Mouse (Mus musculus) intestine, postnatal 0 days (tissue): ENCODE measurements around the gene Ngf. TPM values are rescaled to one million over a fixed set of nuclear protein-coding genes. Genes with fewer than 3 reads are reported as not detected.

Experiments used
- ATAC-seq: fragments of 200-750 bp; cut with Nextera tagmentation; 2 replicates; pipeline ENCODE4 v1.8.0; 2017; ENCODE audit warnings: mild to moderate bottlenecking, moderate TSS enrichment, moderate library complexity
- H3K27ac ChIP-seq: fragments of 300-500 bp; sonication (generic); 2 replicates; pipeline ENCODE4 v1.5.1; 2014; ENCODE audit warnings: mild to moderate bottlenecking, low read depth, low read length, moderate library complexity
- H3K27me3 ChIP-seq: fragments of 300-500 bp; sonication (generic); replicated peaks from 2 replicates; pipeline ENCODE4 v1.6.1; 2014; ENCODE audit warnings: low read length, mixed read lengths; ENCODE audit not compliant: control insufficient read depth, insufficient read depth
- H3K36me3 ChIP-seq: fragments of 300-500 bp; sonication (generic); 2 replicates; pipeline ENCODE4 v1.6.1; 2014; ENCODE audit warnings: mild to moderate bottlenecking, moderate library complexity; ENCODE audit not compliant: control insufficient read depth, insufficient read depth
- H3K4me1 ChIP-seq: fragments of 300-500 bp; sonication (generic); replicated peaks from 2 replicates; pipeline ENCODE4 v1.6.1; 2014; ENCODE audit warnings: antibody characterized with exemption, low read length, mixed read lengths; ENCODE audit not compliant: control insufficient read depth, insufficient read depth
- H3K4me2 ChIP-seq: fragments of 300-500 bp; sonication (generic); replicated peaks from 2 replicates; pipeline ENCODE4 v1.6.1; 2014; ENCODE audit warnings: low read depth, mild to moderate bottlenecking, moderate library complexity
- H3K4me3 ChIP-seq: fragments of 300-500 bp; sonication (generic); 2 replicates; pipeline ENCODE4 v1.5.1; 2014; ENCODE audit warnings: low read depth, low read length
- H3K9ac ChIP-seq: fragments of 300-500 bp; sonication (generic); 2 replicates; pipeline ENCODE4 v1.6.1; 2014; ENCODE audit warnings: mild to moderate bottlenecking, low read depth, low read length
- H3K9me3 ChIP-seq: fragments of 300-500 bp; sonication (generic); 2 replicates; pipeline ENCODE4 v1.6.1; 2016; ENCODE audit warnings: mixed run types; ENCODE audit not compliant: control insufficient read depth
- CTCF ChIP-seq: sonication (generic); IDR thresholded peaks from 2 replicates; pipeline ENCODE4 v1.5.1; 2016; ENCODE audit warnings: low read depth, mild to moderate bottlenecking, control low read depth, antibody characterized with exemption, moderate library complexity
- WGBS: fragments of 180-500 bp; shearing (Covaris S2); extraction: QIAGEN DNeasy Blood & Tissue Kit; methylation state at CpG from one replicate; pipeline ENCODE4 v1.1.7; 2014; 5-methylcytosine and 5-hydroxymethylcytosine counted together
- polyA plus RNA-seq: library from polyadenylated mRNA; unstranded; fragments of >200 nt; fragmentation: Nextera tagmentation; extraction: Ambion mirVana; gene quantifications from 2 replicates; pipeline ENCODE4 v1.2.1, GENCODE M21; 2015

Gene Ngf
- polyA plus RNA-seq: 1.7 and 2.2 TPM in 2 replicates

- Histone ChIP-seq H3K36me3 (no peaks in the 10 kb centered on the region), H3K9ac (no peak within 1 kb of the TSS), H3K4me2 (peak within 1 kb of the TSS; percentile 57), H3K4me1 (no peaks in the 10 kb centered on the region), H3K9me3 (no peaks in the 10 kb centered on the region), H3K27me3 (peaks cover 22% of the 10 kb centered on the region; the same call in 1 of the 2 replicates), H3K4me3 (peak within 1 kb of the TSS; percentile 33), H3K27ac (no peak within 1 kb of the TSS)
- TF ChIP-seq CTCF: no peak
- 2% methylated on average over 40 of the region's 43 CpGs for WGBS
- ATAC-seq: no peak
Observed at GRCm38 (mm10) chr3:102469713-102470448, at the start of gene Ngf. TSS of gene Ngf (plus strand) at chr3:102469919.

GRCm38 (mm10) chr3:102445567-102445966 lies 24.2 kb upstream of the Ngf start:
- Histone ChIP-seq H3K4me2 (no peak overlapping the region), H3K9ac (no peak overlapping the region), H3K36me3 (no peaks in the 10 kb centered on the region), H3K27ac (no peak overlapping the region), H3K4me3 (no peak overlapping the region), H3K9me3 (no peaks in the 10 kb centered on the region), H3K4me1 (no peaks in the 10 kb centered on the region), H3K27me3 (no peaks in the 10 kb centered on the region)
- WGBS: 61% methylated on average over 3 of the region's 3 CpGs
- no peak for TF ChIP-seq CTCF
- ATAC-seq: no peak

GRCm38 (mm10) chr3:102446691-102447090 lies 23.0 kb upstream of the Ngf start:
- no peak for ATAC-seq
- H3K36me3 ChIP-seq: no peaks in the 10 kb centered on the region
- H3K27me3 ChIP-seq: no peaks in the 10 kb centered on the region
- no peak overlapping the region for H3K4me2 ChIP-seq
- H3K4me1 ChIP-seq: no peaks in the 10 kb centered on the region
- H3K27ac ChIP-seq: no peak overlapping the region
- H3K9me3 ChIP-seq: no peaks in the 10 kb centered on the region
- no peak overlapping the region for H3K9ac ChIP-seq
- TF ChIP-seq CTCF: no peak
- H3K4me3 ChIP-seq: no peak overlapping the region
- WGBS: 66% methylated on average over 4 of the region's 4 CpGs

- TF ChIP-seq CTCF: no peak
- ATAC-seq: no peak
- Histone ChIP-seq H3K27ac (no peak overlapping the region), H3K4me1 (no peaks in the 10 kb centered on the region), H3K36me3 (no peaks in the 10 kb centered on the region), H3K27me3 (no peaks in the 10 kb centered on the region), H3K9ac (no peak overlapping the region), H3K9me3 (no peaks in the 10 kb centered on the region), H3K4me3 (no peak overlapping the region), H3K4me2 (no peak overlapping the region)
- WGBS: 51% methylated on average over 6 of the region's 6 CpGs
Observed at GRCm38 (mm10) chr3:102454566-102454965, 15.2 kb upstream of the Ngf start.

- Histone ChIP-seq H3K27me3 (no peaks in the 10 kb centered on the region), H3K36me3 (no peaks in the 10 kb centered on the region), H3K27ac (no peak overlapping the region), H3K9me3 (no peaks in the 10 kb centered on the region), H3K4me3 (no peak overlapping the region), H3K4me2 (no peak overlapping the region), H3K9ac (no peak overlapping the region), H3K4me1 (no peaks in the 10 kb centered on the region)
- ATAC-seq: no peak
- TF ChIP-seq CTCF: no peak
- WGBS: 58% methylated on average over 5 of the region's 5 CpGs
Observed at GRCm38 (mm10) chr3:102460528-102460927, 9.2 kb upstream of the Ngf start.

GRCm38 (mm10) chr3:102460986-102461385 lies 8.7 kb upstream of the Ngf start:
- no peak overlapping the region for H3K4me3 ChIP-seq
- no peak for ATAC-seq
- H3K4me2 ChIP-seq: no peak overlapping the region
- no peak overlapping the region for H3K9ac ChIP-seq
- no peaks in the 10 kb centered on the region for H3K27me3 ChIP-seq
- H3K27ac ChIP-seq: no peak overlapping the region
- no peaks in the 10 kb centered on the region for H3K36me3 ChIP-seq
- H3K9me3 ChIP-seq: no peaks in the 10 kb centered on the region
- 66% methylated on average over 6 of the region's 6 CpGs for WGBS
- no peaks in the 10 kb centered on the region for H3K4me1 ChIP-seq
- TF ChIP-seq CTCF: no peak
